Mouse (Mus musculus) heart, embryonic 12.5 days (tissue): ENCODE data around the gene Cyyr1. TPM values are rescaled to one million over a fixed set of nuclear protein-coding genes. Genes with fewer than 3 reads are reported as not detected.

Experiments used
- ATAC-seq: fragments of 200-750 bp; cut with Nextera tagmentation; 2 replicates; pipeline ENCODE4 v1.8.0; 2017; ENCODE audit warnings: moderate TSS enrichment, moderate library complexity; ENCODE audit not compliant: insufficient number of reproducible peaks, low FRiP score
- H3K27ac ChIP-seq: fragments of 300-500 bp; sonication (generic); 2 replicates; pipeline ENCODE4 v1.5.1; 2016; ENCODE audit warnings: mild to moderate bottlenecking, moderate library complexity; ENCODE audit not compliant: poor library complexity, severe bottlenecking
- H3K27me3 ChIP-seq: fragments of 300-500 bp; sonication (generic); replicated peaks from 2 replicates; pipeline ENCODE4 v1.6.1; 2016; ENCODE audit warnings: mild to moderate bottlenecking, moderate library complexity
- H3K36me3 ChIP-seq: fragments of 300-500 bp; sonication (generic); 2 replicates; pipeline ENCODE4 v1.6.1; 2016; ENCODE audit warnings: mild to moderate bottlenecking, moderate library complexity
- H3K4me1 ChIP-seq: fragments of 300-500 bp; sonication (generic); replicated peaks from 2 replicates; pipeline ENCODE4 v1.6.1; 2016; ENCODE audit warnings: mild to moderate bottlenecking
- H3K4me2 ChIP-seq: fragments of 300-500 bp; sonication (generic); 2 replicates; pipeline ENCODE4 v1.6.1; 2016; ENCODE audit warnings: mild to moderate bottlenecking, moderate library complexity
- H3K4me3 ChIP-seq: fragments of 300-500 bp; sonication (generic); 2 replicates; pipeline ENCODE4 v1.5.1; 2016; ENCODE audit warnings: mild to moderate bottlenecking
- H3K9ac ChIP-seq: fragments of 300-500 bp; sonication (generic); 2 replicates; pipeline ENCODE4 v1.6.1; 2016; ENCODE audit warnings: mild to moderate bottlenecking, moderate library complexity
- H3K9me3 ChIP-seq: fragments of 300-500 bp; sonication (generic); replicated peaks from 2 replicates; pipeline ENCODE4 v1.6.1; 2016; ENCODE audit warnings: mild to moderate bottlenecking, moderate library complexity
- WGBS: fragments of 180-500 bp; shearing (Covaris S2); methylation state at CpG from one replicate; pipeline ENCODE4 v1.1.7; 2016; 5-methylcytosine and 5-hydroxymethylcytosine counted together
- polyA plus RNA-seq: library from polyadenylated mRNA; unstranded; fragments of >200 nt; fragmentation: Nextera tagmentation; extraction: Ambion mirVana; gene quantifications from 2 replicates; pipeline ENCODE4 v1.2.1, GENCODE M21; 2016

Cyyr1 gene
- polyA plus RNA-seq, 1 experiment from 2014 or later: 3.4 TPM

DNA sequence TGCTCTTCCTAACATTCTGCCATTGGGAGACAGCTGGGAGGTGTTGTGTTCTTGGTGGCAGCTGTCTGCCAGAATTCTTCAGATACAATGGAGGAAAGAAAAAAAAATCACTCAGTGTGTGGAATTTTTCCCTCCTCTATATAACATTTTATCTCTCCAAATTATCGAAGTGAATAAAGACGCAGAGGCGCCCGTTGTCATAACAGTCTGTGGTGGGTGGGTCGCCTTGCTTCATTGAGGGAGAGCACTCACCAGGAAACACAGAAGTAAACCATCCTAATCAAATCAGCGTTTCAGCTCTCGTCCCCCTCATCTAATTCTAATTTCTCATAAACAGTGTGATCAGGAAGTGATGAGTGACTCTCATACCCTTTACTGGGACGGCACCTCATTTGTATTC, 17.1 kb downstream of the Cyyr1 start:
- no peak for ATAC-seq
- WGBS: 77% methylated on average over 8 of the region's 8 CpGs
- H3K4me2 ChIP-seq: no peak overlapping the region

DNA sequence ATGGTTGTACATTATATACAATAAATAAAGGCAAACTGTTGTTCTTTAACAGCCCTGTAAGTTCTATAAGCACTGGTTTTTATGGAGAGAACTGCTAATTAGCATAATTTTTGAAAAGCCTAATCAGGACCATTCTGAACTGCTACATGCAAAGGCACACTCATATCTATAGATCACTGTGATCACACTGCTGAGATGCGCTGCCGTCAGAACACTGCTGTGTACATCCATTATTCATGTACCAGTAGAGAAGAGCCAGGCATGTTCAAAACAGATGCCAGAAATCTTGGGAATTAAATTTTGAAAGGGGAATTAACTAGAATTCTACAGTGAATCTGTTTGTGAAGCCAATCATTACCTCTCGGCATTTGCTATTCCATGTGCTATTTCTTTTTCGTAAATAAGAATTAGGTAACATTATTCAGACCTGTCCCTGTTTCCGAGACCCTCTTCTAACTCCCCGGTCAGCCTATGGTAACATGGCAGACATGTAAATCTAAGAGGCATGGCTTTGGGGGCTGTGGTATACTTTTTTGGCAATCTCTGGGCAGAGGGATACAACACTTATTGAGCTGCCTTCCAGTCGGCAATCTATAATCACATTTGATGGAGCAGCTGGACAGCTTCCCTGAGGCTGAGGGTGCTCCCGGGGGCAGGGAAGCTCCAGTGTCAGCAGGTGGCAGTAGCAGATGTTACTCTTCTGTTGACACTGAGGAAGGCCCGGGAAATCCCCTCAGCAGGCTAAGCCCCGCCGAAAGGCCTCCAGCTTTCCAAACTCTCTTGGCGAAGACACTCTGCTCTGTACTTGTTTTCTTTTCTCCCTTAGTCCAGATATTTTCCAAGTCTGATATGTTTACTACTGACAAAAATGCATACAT, 25.2 kb downstream of the Cyyr1 start:
- no peaks in the 10 kb centered on the region for H3K36me3 ChIP-seq
- 51% methylated on average over 12 of the region's 12 CpGs for WGBS
- no peak overlapping the region for H3K9ac ChIP-seq
- H3K9me3 ChIP-seq: no peaks in the 10 kb centered on the region
- no peaks in the 10 kb centered on the region for H3K27me3 ChIP-seq
- H3K4me3 ChIP-seq: no peak overlapping the region
- no peaks in the 10 kb centered on the region for H3K4me1 ChIP-seq
- no peak overlapping the region for H3K27ac ChIP-seq
- no peak overlapping the region for H3K4me2 ChIP-seq
- ATAC-seq: no peak

More for the DNA sequence above, 17.1 kb downstream of the Cyyr1 start:
- Histone ChIP-seq H3K36me3 (no peaks in the 10 kb centered on the region), H3K4me1 (peaks cover 5% of the 10 kb centered on the region; the same call in 1 of the 2 replicates), H3K4me3 (no peak overlapping the region), H3K27ac (no peak overlapping the region), H3K9ac (no peak overlapping the region), H3K27me3 (no peaks in the 10 kb centered on the region), H3K9me3 (no peaks in the 10 kb centered on the region)

DNA sequence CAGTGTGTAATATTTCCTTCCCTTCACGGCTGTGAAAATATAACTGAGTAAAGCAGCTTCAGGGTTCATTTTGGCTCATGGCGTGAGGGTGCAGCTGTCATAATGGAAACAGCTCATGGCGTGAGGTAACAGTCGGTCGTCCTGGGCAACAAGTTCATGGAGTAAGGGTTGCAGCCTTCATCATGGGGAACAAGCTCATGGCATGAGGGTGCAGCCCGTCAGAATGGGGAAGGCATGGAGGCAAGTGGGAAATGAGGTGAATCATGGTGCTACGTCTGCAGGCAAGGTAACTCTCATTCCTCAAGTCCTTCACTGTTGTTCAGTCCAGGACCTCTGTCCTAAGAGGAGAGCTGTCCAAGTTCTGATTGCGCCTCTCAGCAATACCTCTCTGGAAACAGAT, 28.6 kb downstream of the Cyyr1 start:
- Histone ChIP-seq H3K9me3 (no peaks in the 10 kb centered on the region), H3K9ac (no peak overlapping the region), H3K36me3 (no peaks in the 10 kb centered on the region), H3K4me3 (no peak overlapping the region), H3K27ac (no peak overlapping the region), H3K27me3 (no peaks in the 10 kb centered on the region), H3K4me1 (no peaks in the 10 kb centered on the region), H3K4me2 (no peak overlapping the region)
- ATAC-seq: no peak
- 81% methylated on average over 8 of the region's 8 CpGs for WGBS

DNA sequence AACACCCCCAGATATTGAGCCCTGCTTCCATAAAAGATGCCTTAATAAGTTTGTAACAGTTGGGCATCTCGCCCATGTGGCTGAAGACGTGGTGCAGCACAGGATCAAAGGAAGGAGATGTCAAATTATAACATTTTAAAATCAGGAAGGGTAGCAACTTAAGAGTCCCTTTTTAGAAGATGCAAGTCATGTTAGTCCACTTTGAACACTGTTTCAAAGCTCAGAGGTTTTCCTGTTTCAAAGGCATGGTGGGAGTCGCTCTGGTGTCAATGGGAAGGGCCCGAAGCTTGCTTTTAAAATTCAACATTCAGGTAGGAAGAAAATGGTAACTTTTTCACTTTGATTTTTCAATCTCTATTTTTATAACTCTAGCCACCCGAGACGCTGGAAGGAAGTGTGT, 45.9 kb downstream of the Cyyr1 start:
- 86% methylated on average over 6 of the region's 6 CpGs for WGBS
- ATAC-seq: no peak
- H3K4me2 ChIP-seq: no peak overlapping the region
- no peak overlapping the region for H3K27ac ChIP-seq
- H3K27me3 ChIP-seq: no peaks in the 10 kb centered on the region
- H3K9me3 ChIP-seq: no peaks in the 10 kb centered on the region
- no peaks in the 10 kb centered on the region for H3K36me3 ChIP-seq
- H3K9ac ChIP-seq: no peak overlapping the region
- no peak overlapping the region for H3K4me3 ChIP-seq
- H3K4me1 ChIP-seq: no peaks in the 10 kb centered on the region

DNA sequence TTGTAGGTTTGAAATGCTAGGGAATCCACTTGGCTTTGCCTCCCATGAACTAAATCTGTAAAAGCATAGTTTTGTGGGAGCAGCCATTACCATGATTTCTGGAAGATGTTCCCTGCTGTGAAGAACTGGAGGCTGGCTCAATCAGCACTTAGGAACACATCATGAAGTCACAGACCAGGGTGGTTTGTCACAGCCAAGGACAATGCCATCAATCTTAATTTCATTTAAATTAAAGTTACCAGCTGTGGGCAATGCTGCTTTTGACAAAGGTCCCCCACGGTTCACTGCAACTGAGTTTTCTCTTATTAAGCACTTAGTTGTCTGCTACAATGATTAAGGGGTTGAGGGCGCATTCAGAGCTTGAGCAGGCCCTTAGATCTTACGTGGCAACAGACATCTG, 48.1 kb downstream of the Cyyr1 start:
- Histone ChIP-seq H3K36me3 (no peaks in the 10 kb centered on the region), H3K4me2 (no peak overlapping the region), H3K27ac (no peak overlapping the region), H3K9me3 (no peaks in the 10 kb centered on the region), H3K4me1 (no peaks in the 10 kb centered on the region), H3K4me3 (no peak overlapping the region), H3K27me3 (no peaks in the 10 kb centered on the region), H3K9ac (no peak overlapping the region)
- no peak for ATAC-seq
- 63% methylated on average over 3 of the region's 3 CpGs for WGBS

DNA sequence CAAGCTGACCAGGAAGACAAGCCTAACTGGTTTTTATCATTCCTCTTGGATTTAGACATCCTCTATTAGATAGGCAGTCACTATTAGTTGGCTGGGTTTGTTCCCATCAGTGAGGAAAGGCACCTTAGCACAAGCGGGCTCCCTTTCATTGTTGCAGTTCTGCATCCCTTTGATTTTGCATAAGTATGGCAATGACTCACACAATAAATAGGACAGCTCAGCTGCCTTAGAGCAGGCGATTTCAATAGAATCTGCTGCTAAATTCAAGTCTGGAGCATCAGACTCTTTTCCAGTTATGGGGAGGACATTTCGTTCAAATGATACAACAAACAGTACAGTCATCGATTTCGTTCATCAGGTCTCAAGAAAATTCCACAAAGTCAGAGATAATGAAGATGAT, 49.8 kb downstream of the Cyyr1 start:
- no peak for ATAC-seq
- Histone ChIP-seq H3K4me1 (no peaks in the 10 kb centered on the region), H3K9ac (no peak overlapping the region), H3K9me3 (no peaks in the 10 kb centered on the region), H3K4me3 (no peak overlapping the region), H3K4me2 (no peak overlapping the region), H3K27ac (no peak overlapping the region), H3K27me3 (no peaks in the 10 kb centered on the region), H3K36me3 (no peaks in the 10 kb centered on the region)
- WGBS: 68% methylated on average over 5 of the region's 5 CpGs

DNA sequence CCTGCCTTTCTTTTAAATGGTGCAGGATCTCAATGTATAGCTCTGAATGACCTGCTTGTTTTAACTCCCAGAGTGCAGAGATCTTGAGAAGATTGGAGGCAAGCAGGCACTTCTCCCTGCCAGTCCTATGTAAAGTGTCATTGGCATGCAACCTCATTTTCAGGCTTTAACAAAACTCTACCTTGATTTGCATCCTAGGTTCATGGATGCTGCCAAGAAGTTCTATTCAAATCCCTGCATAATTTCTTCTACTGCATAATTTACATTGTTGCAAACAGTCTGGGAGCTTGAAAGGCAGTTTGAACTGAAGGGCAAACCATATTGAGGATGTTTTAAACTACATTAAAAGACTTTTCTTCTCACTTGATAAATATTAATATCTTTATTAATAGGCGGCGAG, 57.4 kb downstream of the Cyyr1 start:
- Histone ChIP-seq H3K27me3 (no peaks in the 10 kb centered on the region), H3K9me3 (no peaks in the 10 kb centered on the region), H3K4me3 (no peak overlapping the region), H3K4me2 (no peak overlapping the region), H3K9ac (no peak overlapping the region), H3K36me3 (no peaks in the 10 kb centered on the region), H3K4me1 (no peaks in the 10 kb centered on the region), H3K27ac (no peak overlapping the region)
- no peak for ATAC-seq
- 86% methylated on average over 2 of the region's 2 CpGs for WGBS

DNA sequence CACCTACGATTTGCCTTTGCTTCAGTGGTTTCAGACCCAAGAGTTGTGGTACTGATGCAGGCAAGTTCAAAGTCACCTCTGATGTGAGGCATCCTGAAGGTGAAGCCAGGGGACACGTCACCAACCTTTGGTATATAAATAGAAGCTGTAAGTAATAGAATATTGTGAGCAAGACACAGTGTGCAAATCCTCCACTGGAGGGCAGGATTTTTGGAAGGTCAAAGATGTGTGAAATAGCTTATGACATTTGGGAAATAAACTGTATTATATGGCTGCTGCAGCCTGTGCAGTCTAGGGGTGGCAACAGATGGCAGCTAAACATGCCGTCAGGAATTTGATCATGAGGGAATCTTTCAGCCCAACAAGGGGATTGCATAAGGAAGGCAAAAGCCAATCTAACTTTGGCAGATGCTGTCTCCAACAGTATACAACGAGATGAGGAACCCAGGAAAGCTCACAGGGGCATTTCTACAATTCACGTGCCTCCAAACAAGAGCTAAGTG, 65.0 kb downstream of the Cyyr1 start:
- Histone ChIP-seq H3K4me1 (no peaks in the 10 kb centered on the region), H3K4me2 (no peak overlapping the region), H3K9me3 (no peaks in the 10 kb centered on the region), H3K27me3 (no peaks in the 10 kb centered on the region), H3K27ac (no peak overlapping the region), H3K36me3 (no peaks in the 10 kb centered on the region), H3K9ac (no peak overlapping the region), H3K4me3 (no peak overlapping the region)
- no peak for ATAC-seq
- WGBS: 73% methylated on average over 5 of the region's 5 CpGs

DNA sequence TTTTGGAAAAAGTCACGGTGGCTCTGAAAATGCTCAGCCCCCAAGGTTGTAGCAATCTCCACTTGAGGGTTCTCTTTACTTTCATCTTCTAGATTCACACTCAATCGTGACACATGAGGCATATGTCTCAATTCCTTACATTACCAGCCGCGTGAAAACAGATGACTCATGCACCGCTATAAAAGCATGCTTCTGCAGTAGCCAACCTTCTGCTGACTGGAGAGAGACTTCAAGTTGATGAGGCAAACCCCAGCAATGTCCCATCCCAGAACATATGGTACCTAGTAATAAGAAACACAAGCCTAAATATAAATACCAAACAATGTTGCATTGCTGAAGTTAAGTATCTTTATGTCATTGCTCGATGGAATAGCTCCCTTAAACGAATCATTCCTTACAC, 65.9 kb downstream of the Cyyr1 start:
- Histone ChIP-seq H3K4me3 (no peak overlapping the region), H3K4me1 (no peaks in the 10 kb centered on the region), H3K9me3 (no peaks in the 10 kb centered on the region), H3K27ac (no peak overlapping the region), H3K9ac (no peak overlapping the region), H3K36me3 (no peaks in the 10 kb centered on the region), H3K4me2 (no peak overlapping the region), H3K27me3 (no peaks in the 10 kb centered on the region)
- WGBS: 84% methylated on average over 7 of the region's 7 CpGs
- ATAC-seq: no peak

DNA sequence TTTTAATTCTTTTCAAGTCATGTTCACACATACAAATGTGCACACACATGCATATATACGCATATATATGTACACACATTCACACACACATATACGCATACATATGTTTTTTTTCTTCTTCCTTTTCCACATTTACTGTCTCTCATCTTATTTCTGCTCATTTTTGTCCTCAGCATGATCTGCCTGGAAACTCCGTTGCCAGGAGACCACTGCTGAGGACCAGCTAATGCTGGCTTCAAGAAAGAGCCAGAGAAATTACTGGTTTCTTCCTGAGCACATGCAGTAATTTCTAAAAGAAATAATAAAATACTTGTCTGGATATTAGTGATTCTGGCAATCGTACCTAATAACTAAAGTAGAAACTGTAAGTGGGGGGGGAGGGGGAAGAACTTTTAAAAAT, 68.6 kb downstream of the Cyyr1 start:
- no peak for ATAC-seq
- WGBS: 83% methylated on average over 4 of the region's 4 CpGs

DNA sequence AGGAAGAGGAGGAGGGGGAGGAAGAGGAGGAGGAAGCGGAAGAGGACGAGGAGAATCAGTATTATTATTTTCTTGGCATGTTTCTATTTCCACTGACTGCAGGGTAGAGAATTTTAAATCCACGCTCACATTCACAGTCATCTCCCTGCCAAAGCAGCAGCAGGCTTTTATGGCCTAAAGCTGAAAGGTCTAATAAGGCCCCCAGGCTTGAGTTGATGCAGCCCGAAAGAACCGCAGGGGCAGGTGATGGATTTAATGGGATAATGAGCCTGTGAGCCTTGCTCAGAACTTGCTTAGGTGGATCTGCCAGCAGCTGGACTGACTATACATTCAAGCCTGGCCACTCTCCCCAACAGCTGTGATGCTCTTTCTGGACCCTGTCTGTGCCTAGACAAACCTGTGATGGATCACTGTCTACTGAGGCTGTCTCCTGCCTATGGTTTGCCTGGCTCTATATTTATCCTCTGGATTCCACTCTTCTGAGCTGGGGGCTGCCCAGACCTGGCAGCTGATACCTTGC, 78.6 kb downstream of the Cyyr1 start:
- no peak overlapping the region for H3K4me3 ChIP-seq
- H3K36me3 ChIP-seq: no peaks in the 10 kb centered on the region
- H3K4me1 ChIP-seq: no peaks in the 10 kb centered on the region
- 76% methylated on average over 5 of the region's 5 CpGs for WGBS
- no peak overlapping the region for H3K4me2 ChIP-seq
- no peak overlapping the region for H3K27ac ChIP-seq
- H3K9ac ChIP-seq: no peak overlapping the region
- no peaks in the 10 kb centered on the region for H3K9me3 ChIP-seq
- no peak for ATAC-seq
- H3K27me3 ChIP-seq: no peaks in the 10 kb centered on the region

More for the DNA sequence above, 68.6 kb downstream of the Cyyr1 start:
- Histone ChIP-seq H3K36me3 (no peaks in the 10 kb centered on the region), H3K27me3 (no peaks in the 10 kb centered on the region), H3K4me3 (no peak overlapping the region), H3K4me1 (no peaks in the 10 kb centered on the region), H3K4me2 (no peak overlapping the region), H3K27ac (no peak overlapping the region), H3K9me3 (no peaks in the 10 kb centered on the region), H3K9ac (no peak overlapping the region)
